Mouse (Mus musculus) limb, embryonic 14.5 days (tissue): ENCODE data around the gene Gja10. TPM values are rescaled to one million over a fixed set of nuclear protein-coding genes. Genes with fewer than 3 reads are reported as not detected.
A peak's percentile ranks its signal among the peaks of the same experiment; 100 is the strongest.

Experiments used
- ATAC-seq: fragments of 200-750 bp; cut with Nextera tagmentation; 2 replicates; pipeline ENCODE4 v1.8.0; 2017; ENCODE audit warnings: low read depth, moderate number of reproducible peaks, moderate TSS enrichment; ENCODE audit not compliant: low FRiP score
- DNase-seq: peaks from one replicate; pipeline ENCODE4 v3.0.0-alpha.2; 2015; ENCODE audit warnings: low spot score
- H3K27ac ChIP-seq: fragments of 300-500 bp; sonication (generic); replicated peaks from 2 replicates; pipeline ENCODE4 v1.5.1; 2014; ENCODE audit warnings: low read depth, mild to moderate bottlenecking, low read length, moderate library complexity, mixed read lengths
- H3K27me3 ChIP-seq: fragments of 300-500 bp; sonication (generic); 2 replicates; pipeline ENCODE4 v1.6.1; 2014; ENCODE audit warnings: low read length, mixed read lengths; ENCODE audit not compliant: control insufficient read depth, insufficient read depth
- H3K36me3 ChIP-seq: fragments of 300-500 bp; sonication (generic); 2 replicates; pipeline ENCODE4 v1.6.1; 2014; ENCODE audit warnings: mild to moderate bottlenecking, low read length, moderate library complexity, mixed read lengths; ENCODE audit not compliant: control insufficient read depth, insufficient read depth
- H3K4me1 ChIP-seq: fragments of 300-500 bp; sonication (generic); 2 replicates; pipeline ENCODE4 v1.6.1; 2014; ENCODE audit warnings: antibody characterized with exemption, low read length, mixed read lengths; ENCODE audit not compliant: control insufficient read depth, insufficient read depth
- H3K4me2 ChIP-seq: fragments of 300-500 bp; sonication (generic); replicated peaks from 2 replicates; pipeline ENCODE4 v1.6.1; 2014; ENCODE audit warnings: low read depth, mild to moderate bottlenecking, low read length, moderate library complexity; ENCODE audit not compliant: severe bottlenecking
- H3K4me3 ChIP-seq: fragments of 300-500 bp; sonication (generic); replicated peaks from 2 replicates; pipeline ENCODE4 v1.5.1; 2014; ENCODE audit warnings: low read length
- H3K9ac ChIP-seq: fragments of 300-500 bp; sonication (generic); 2 replicates; pipeline ENCODE4 v1.6.1; 2014; ENCODE audit warnings: mild to moderate bottlenecking, low read depth, low read length, moderate library complexity; ENCODE audit not compliant: severe bottlenecking
- H3K9me3 ChIP-seq: fragments of 300-500 bp; sonication (generic); 2 replicates; pipeline ENCODE4 v1.6.1; 2016; ENCODE audit warnings: low read length; ENCODE audit not compliant: control insufficient read depth
- POLR2A ChIP-seq: fragments of 200-500 bp; IDR thresholded peaks from 2 replicates; pipeline ENCODE4 v1.8.0; 2012; ENCODE audit warnings: inconsistent platforms, mild to moderate bottlenecking, moderate library complexity, borderline replicate concordance; ENCODE audit not compliant: insufficient read depth, insufficient read length; ENCODE audit errors: extremely low read depth
- whole genome bisulfite sequencing: fragments of 180-500 bp; shearing (Covaris S2); extraction: QIAGEN DNeasy Blood & Tissue Kit; methylation state at CpG from one replicate; pipeline ENCODE4 v1.1.7; 2014; 5-methylcytosine and 5-hydroxymethylcytosine counted together
- polyA plus RNA-seq, 2 experiments: library from polyadenylated mRNA; depleted of rRNA in 1 of 2; stranded (reverse) in 1 of 2; unstranded in 1 of 2; fragments of >200 nt; fragmentation: Nextera tagmentation in 1 of 2; extraction: Ambion mirVana in 1 of 2; gene quantifications; 2 replicates each; pipeline versions ENCODE4 v1.2.1 to v1.2.3; 2012 to 2014

Gene Gja10
- polyA plus RNA-seq, 2 experiments = not detected

DNA sequence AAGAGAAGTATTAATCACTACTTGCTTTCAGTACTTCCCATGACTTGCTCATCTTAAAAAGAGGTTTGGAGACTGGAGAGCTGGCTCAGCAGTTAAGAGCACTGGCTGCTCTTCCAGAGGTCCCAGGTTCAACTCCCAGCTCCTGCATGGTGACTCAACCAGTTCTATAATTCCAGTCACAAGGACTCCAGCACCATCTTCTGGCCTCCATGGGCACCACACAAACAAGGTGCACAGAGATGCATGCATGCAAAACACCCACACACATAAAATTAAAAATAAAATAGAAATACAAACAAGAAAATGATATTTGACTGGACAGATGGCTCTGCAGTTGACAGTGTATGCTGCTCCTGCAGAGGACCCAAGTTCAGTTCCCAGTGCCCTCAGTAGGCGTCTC, 28.0 kb downstream of the Gja10 start:
- Histone ChIP-seq H3K4me3 (no peak overlapping the region), H3K4me2 (no peak overlapping the region), H3K4me1 (no peaks in the 10 kb centered on the region), H3K27me3 (no peaks in the 10 kb centered on the region), H3K9me3 (no peaks in the 10 kb centered on the region), H3K36me3 (peaks cover 3% of the 10 kb centered on the region), H3K9ac (no peak overlapping the region), H3K27ac (no peak overlapping the region)
- 92% methylated on average over 1 of the region's 1 CpGs for WGBS
- DNase-seq (no peak), ATAC-seq (no peak)
- TF ChIP-seq POLR2A = no peak

DNA sequence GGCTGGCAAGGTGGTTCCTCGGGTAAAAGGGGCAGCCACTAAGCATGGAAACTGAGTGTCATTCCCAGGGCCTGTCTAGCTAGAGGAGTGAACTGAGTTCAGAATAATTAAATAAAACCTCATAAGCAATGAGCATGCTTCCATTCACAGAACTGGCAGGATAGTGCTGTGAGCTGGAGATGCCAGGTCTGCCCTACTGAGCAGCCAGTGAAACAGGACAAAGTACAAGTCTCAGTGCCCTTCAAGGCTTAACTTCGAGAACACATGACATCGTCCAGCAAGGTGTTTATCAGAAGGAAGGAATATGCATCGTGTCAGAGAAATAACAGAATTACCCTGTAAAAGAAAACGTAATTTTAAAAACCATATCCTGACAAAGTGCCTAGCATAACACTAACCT, 29.0 kb downstream of the Gja10 start:
- WGBS = 88% methylated on average over 5 of the region's 5 CpGs
- DNase-seq (no peak), ATAC-seq (no peak)
- Histone ChIP-seq H3K9ac (no peak overlapping the region), H3K36me3 (peaks cover 3% of the 10 kb centered on the region; the same call in 1 of the 2 replicates), H3K27me3 (no peaks in the 10 kb centered on the region), H3K27ac (no peak overlapping the region), H3K4me2 (no peak overlapping the region), H3K4me1 (no peaks in the 10 kb centered on the region), H3K4me3 (no peak overlapping the region), H3K9me3 (no peaks in the 10 kb centered on the region)
- TF ChIP-seq POLR2A = no peak

DNA sequence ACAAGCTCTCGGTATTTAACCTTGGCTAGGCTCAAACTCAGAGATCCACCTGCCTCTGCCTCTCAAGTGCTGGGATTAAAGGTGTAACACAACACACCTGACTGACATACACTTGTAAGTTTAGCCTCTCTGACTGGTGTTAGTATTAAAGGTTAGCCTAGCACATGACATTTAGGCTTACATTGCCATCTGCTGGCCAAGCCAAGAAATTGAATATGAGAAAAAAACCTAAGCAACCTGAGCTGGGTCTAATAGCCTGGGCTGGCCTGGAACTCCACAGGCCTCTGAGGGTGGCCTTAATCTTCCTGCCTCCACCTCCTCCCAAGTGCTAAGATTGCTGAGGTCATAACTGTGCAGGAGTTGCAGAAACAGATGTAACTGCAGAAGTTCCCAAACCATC, 30.4 kb downstream of the Gja10 start:
- no peak overlapping the region for H3K4me2 ChIP-seq
- H3K4me3 ChIP-seq = no peak overlapping the region
- no peaks in the 10 kb centered on the region for H3K27me3 ChIP-seq
- TF ChIP-seq POLR2A = no peak
- ATAC-seq (peak; percentile 71), DNase-seq (peak; percentile 77)
- 49% methylated on average over 1 of the region's 1 CpGs for WGBS
- H3K9me3 ChIP-seq = no peaks in the 10 kb centered on the region
- H3K36me3 ChIP-seq = no peaks in the 10 kb centered on the region; the same call in 1 of the 2 replicates
- H3K27ac ChIP-seq = no peak overlapping the region
- no peak overlapping the region for H3K9ac ChIP-seq
- H3K4me1 ChIP-seq = no peaks in the 10 kb centered on the region

DNA sequence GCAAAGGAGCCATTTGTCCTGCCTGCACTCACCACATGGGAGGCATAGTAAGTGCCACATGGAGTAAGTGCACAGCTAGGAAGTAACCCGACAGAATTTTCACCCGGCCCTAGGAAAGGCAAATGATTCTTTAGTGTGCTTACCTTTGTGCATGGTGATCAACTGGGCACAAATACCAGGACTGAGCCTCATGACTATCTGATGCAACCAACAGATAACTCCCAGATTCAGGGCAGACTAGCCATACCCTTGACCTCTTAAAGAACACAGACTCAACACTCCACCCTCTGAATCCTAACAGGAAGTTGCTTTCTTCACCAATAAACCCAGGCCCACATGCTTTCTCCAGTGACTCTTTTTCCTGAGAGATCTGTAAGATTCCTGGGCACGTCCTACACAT, 31.1 kb downstream of the Gja10 start:
- H3K27me3 ChIP-seq = no peaks in the 10 kb centered on the region
- no peak overlapping the region for H3K4me2 ChIP-seq
- no peak overlapping the region for H3K27ac ChIP-seq
- ATAC-seq (no peak), DNase-seq (no peak)
- no peak for TF ChIP-seq POLR2A
- H3K9me3 ChIP-seq = no peaks in the 10 kb centered on the region
- H3K4me1 ChIP-seq = no peaks in the 10 kb centered on the region
- H3K4me3 ChIP-seq = no peak overlapping the region
- no peaks in the 10 kb centered on the region for H3K36me3 ChIP-seq
- 49% methylated on average over 3 of the region's 3 CpGs for WGBS
- no peak overlapping the region for H3K9ac ChIP-seq

DNA sequence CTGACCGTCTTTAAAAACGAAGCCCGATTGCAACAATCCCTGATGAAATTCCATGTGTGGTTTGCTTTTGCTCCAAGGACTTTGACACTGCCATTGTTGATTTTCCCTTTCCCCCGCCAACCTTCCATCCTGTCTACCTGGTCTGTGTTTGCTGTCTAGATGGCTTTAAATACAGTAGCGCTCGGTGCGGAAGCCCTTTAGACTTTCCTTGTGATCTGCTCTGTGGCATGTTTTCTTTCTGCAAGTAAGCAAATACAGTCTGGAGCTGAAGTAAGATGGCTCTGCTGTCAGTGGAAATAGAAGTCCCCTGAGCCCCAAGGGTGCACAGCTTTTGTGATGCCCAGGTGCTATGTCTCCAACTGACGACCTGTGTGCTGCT, 31.6 kb downstream of the Gja10 start:
- Histone ChIP-seq H3K4me3 (no peak overlapping the region), H3K36me3 (no peaks in the 10 kb centered on the region), H3K4me2 (no peak overlapping the region), H3K9me3 (no peaks in the 10 kb centered on the region), H3K9ac (no peak overlapping the region), H3K4me1 (no peaks in the 10 kb centered on the region), H3K27ac (no peak overlapping the region), H3K27me3 (no peaks in the 10 kb centered on the region)
- DNase-seq (no peak), ATAC-seq (no peak)
- TF ChIP-seq POLR2A = no peak
- 86% methylated on average over 8 of the region's 8 CpGs for WGBS
